Mouse (Mus musculus) midbrain, embryonic 12.5 days (tissue): ENCODE results near the gene Cphx2. TPM values are rescaled to one million over a fixed set of nuclear protein-coding genes. Genes with fewer than 3 reads are reported as not detected.
"Not testable (repeated sequence)": the region's sequence is repeated elsewhere in the genome, so short reads cannot be mapped to it uniquely, and the experiment has no call there.

Experiments used
- ATAC-seq: fragments of 200-750 bp; cut with Nextera tagmentation; 2 replicates; pipeline ENCODE4 v1.8.0; 2017; ENCODE audit warnings: low read depth, moderate TSS enrichment, moderate library complexity; ENCODE audit not compliant: low FRiP score
- H3K27ac ChIP-seq: fragments of 300-500 bp; sonication (generic); replicated peaks from 2 replicates; pipeline ENCODE4 v1.5.1; 2016; ENCODE audit warnings: mild to moderate bottlenecking
- H3K27me3 ChIP-seq: fragments of 300-500 bp; sonication (generic); 2 replicates; pipeline ENCODE4 v1.6.1; 2016; ENCODE audit warnings: mild to moderate bottlenecking
- H3K36me3 ChIP-seq: fragments of 300-500 bp; sonication (generic); 2 replicates; pipeline ENCODE4 v1.6.1; 2016
- H3K4me1 ChIP-seq: fragments of 300-500 bp; sonication (generic); 2 replicates; pipeline ENCODE4 v1.6.1; 2016
- H3K4me2 ChIP-seq: fragments of 300-500 bp; sonication (generic); replicated peaks from 2 replicates; pipeline ENCODE4 v1.6.1; 2016; ENCODE audit warnings: mild to moderate bottlenecking, moderate library complexity
- H3K4me3 ChIP-seq: fragments of 300-500 bp; sonication (generic); 2 replicates; pipeline ENCODE4 v1.5.1; 2016; ENCODE audit warnings: mild to moderate bottlenecking
- H3K9ac ChIP-seq: fragments of 300-500 bp; sonication (generic); replicated peaks from 2 replicates; pipeline ENCODE4 v1.6.1; 2016; ENCODE audit warnings: mild to moderate bottlenecking, moderate library complexity
- H3K9me3 ChIP-seq: fragments of 300-500 bp; sonication (generic); 2 replicates; pipeline ENCODE4 v1.6.1; 2016; ENCODE audit warnings: mild to moderate bottlenecking
- WGBS: fragments of 180-500 bp; shearing (Covaris S2); methylation state at CpG from one replicate; pipeline ENCODE4 v1.1.7; 2016; 5-methylcytosine and 5-hydroxymethylcytosine counted together
- polyA plus RNA-seq: library from polyadenylated mRNA; unstranded; fragments of >200 nt; fragmentation: Nextera tagmentation; extraction: Ambion mirVana; gene quantifications from 2 replicates; pipeline ENCODE4 v1.2.1, GENCODE M21; 2016

Gene Cphx2
- polyA plus RNA-seq, 1 experiment from 2014 or later: not detected

GRCm38 (mm10) chr14:26081997-26082396 is 681 bp downstream of the Cphx2 start, which contains the start of gene Cphx3:
Cphx3 (plus strand) TSS chr14:26082297.
- not testable (repeated sequence) for ATAC-seq, H3K9me3 ChIP-seq, H3K4me1 ChIP-seq, H3K36me3 ChIP-seq, H3K4me2 ChIP-seq, H3K4me3 ChIP-seq, H3K27me3 ChIP-seq, H3K9ac ChIP-seq, H3K27ac ChIP-seq
- no CpG with 5 or more reads among the region's 1 CpGs for WGBS

GRCm38 (mm10) chr14:26097622-26098021 is 16.3 kb downstream of the Cphx2 start:
- ATAC-seq, H3K9ac ChIP-seq, H3K4me1 ChIP-seq, H3K36me3 ChIP-seq, H3K27ac ChIP-seq, H3K4me2 ChIP-seq, H3K27me3 ChIP-seq, H3K4me3 ChIP-seq, H3K9me3 ChIP-seq: not testable (repeated sequence)
- no CpG with 5 or more reads among the region's 3 CpGs for WGBS

- not testable (repeated sequence) for H3K9ac ChIP-seq, H3K4me2 ChIP-seq, H3K4me3 ChIP-seq, H3K36me3 ChIP-seq, H3K27ac ChIP-seq, H3K9me3 ChIP-seq, H3K27me3 ChIP-seq, H3K4me1 ChIP-seq
- WGBS: no CpG with 5 or more reads among the region's 7 CpGs
- peak; percentile 54; the same call in 1 of the 2 replicates for ATAC-seq
Observed at GRCm38 (mm10) chr14:26118150-26118549, 36.8 kb downstream of the Cphx2 start, which contains the start of gene Duxbl2. Duxbl2 (plus strand) TSS chr14:26118349.

GRCm38 (mm10) chr14:26118550-26119000 is 37.3 kb downstream of the Cphx2 start:
- not testable (repeated sequence) for H3K27me3 ChIP-seq, H3K27ac ChIP-seq, H3K9ac ChIP-seq, H3K36me3 ChIP-seq, H3K4me2 ChIP-seq, H3K9me3 ChIP-seq, H3K4me1 ChIP-seq, H3K4me3 ChIP-seq
- WGBS: no CpG with 5 or more reads among the region's 18 CpGs
- ATAC-seq: peak; percentile 96

GRCm38 (mm10) chr14:26119095-26119494 is 37.8 kb downstream of the Cphx2 start:
- not testable (repeated sequence) for H3K4me3 ChIP-seq, H3K9ac ChIP-seq, H3K27me3 ChIP-seq, H3K4me2 ChIP-seq, H3K4me1 ChIP-seq, H3K27ac ChIP-seq, H3K9me3 ChIP-seq, ATAC-seq, H3K36me3 ChIP-seq
- WGBS: no CpG with 5 or more reads among the region's 7 CpGs

Other genes starting within 250 kb of the Cphx2 start
- gene Anxa11, start 239.4 kb upstream of the Cphx2 start, polyA plus RNA-seq: 3.2 and 4.1 TPM in 2 replicates
- gene Plac9a, start 178.4 kb upstream of the Cphx2 start, polyA plus RNA-seq: not detected in 2 replicates
- 1.4 and 2.7 TPM in 2 replicates for gene Tmem254a, start 153.8 kb upstream of the Cphx2 start, polyA plus RNA-seq
- gene Cphx1, start 143.2 kb upstream of the Cphx2 start, polyA plus RNA-seq: not detected in 2 replicates
- gene Duxbl1, start 102.9 kb upstream of the Cphx2 start, polyA plus RNA-seq: 7.1 and 7.3 TPM in 2 replicates
- gene Gm9780, start 38.8 kb upstream of the Cphx2 start, polyA plus RNA-seq: 3.0 and 6.0 TPM in 2 replicates
- 13.7 and 21.1 TPM in 2 replicates for gene Tmem254c, start 14.2 kb upstream of the Cphx2 start, polyA plus RNA-seq
- not detected in 2 replicates for gene Cphx3, start 781 bp downstream of the Cphx2 start, polyA plus RNA-seq
- 8.3 TPM in 1 of 2 replicates, not detected in the other for gene Duxbl2, start 36.8 kb downstream of the Cphx2 start, polyA plus RNA-seq
- gene Plac9b, start 101.0 kb downstream of the Cphx2 start, polyA plus RNA-seq: 2.3 and 6.3 TPM in 2 replicates
- gene Tmem254b, start 125.5 kb downstream of the Cphx2 start, polyA plus RNA-seq: 15.3 and 19.6 TPM in 2 replicates
- gene Duxbl3, start 176.4 kb downstream of the Cphx2 start, polyA plus RNA-seq: 3.8 and 10.6 TPM in 2 replicates